Mouse (Mus musculus) cerebellum, adult 2 months (tissue): Measurements from ENCODE around the gene Gm17428.

ENCODE experiments used
- CTCF ChIP-seq: fragments of 200-500 bp; IDR thresholded peaks from 2 replicates; pipeline ENCODE4 v1.5.1; 2011; ENCODE audit warnings: low read depth, mild to moderate bottlenecking, control low read depth, low read length, moderate library complexity, borderline replicate concordance; ENCODE audit not compliant: insufficient read depth
- POLR2A ChIP-seq: fragments of 200-500 bp; IDR thresholded peaks from 2 replicates; pipeline ENCODE4 v1.6.1; 2011; ENCODE audit warnings: low read length, control low read depth, borderline replicate concordance; ENCODE audit not compliant: insufficient read depth

- no peak for TF ChIP-seq POLR2A
- TF ChIP-seq CTCF, result no peak
Observed at GRCm38 (mm10) chr14:54941024-54941978, 35.4 kb upstream of the Gm17428 start.
